Mouse (Mus musculus): ENCODE measurements around the gene Lrrc1.

Gene Lrrc1

DNA sequence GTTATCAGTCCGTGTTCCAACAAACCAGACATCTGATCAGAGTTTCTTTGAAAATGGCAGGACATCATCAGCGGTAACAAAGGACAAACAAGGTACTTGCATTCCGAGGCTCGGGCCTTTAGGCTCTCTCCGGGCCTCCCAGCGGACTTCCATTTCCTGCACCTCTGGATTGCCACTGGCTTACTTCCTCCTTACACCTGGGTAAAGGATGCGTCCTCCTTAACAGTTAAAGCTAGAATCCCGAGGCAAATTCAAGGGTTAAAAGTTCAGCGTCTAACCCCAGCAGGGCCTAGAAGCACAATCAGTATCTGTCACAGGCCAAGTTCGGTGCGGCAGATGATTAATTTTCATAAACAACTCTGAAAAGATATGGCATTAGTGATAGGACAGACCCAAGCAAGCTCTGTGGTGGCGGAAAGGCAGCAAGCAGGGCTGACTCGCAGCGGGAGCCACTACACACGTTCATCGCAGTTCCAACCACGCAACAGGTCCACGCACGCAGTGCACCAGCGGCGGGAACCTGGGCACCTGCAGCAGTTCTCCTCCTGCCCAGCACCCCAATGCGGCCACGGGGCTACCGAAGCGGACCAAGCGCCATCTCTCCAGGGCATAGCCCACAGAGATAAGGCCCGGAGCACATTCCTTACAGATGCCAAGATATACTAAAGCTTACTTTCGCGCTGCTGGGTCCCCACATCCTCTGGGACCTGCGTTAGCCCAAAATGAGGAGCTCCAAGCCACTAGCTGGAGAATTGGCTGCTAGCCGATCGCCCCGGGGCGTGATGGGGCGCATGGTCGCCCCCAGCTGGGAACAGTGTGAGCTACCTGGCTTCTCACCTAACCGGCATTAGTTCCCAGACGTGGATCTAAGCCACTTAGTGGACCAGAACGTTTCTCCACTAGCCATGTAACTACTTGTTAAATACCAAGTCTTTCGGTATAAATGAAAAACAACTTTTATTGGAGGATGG, 1.0 kb downstream of the Lrrc1 start:
- peak; percentile 69 for DNase-seq (ENCODE audit: extremely low read depth, insufficient read length, low spot score)

DNA sequence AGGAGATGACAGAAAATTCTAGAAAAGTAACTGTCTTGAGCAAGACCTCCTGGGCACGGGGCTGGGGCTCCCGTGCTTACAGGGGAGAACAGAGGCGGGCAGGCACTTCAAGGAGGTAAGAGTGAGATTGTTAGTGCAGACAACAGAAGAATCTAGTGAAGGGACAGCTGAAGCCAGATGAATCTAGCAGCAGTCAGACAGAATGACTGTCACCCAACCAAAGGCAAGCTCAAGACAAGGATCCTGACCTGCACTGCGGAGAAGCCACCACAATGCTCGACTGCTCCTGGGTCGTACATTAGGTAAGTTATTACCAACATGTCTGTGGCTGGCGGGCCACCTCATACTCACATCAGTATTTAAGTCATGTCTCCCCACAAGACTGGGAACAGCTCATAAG, 3.1 kb downstream of the Lrrc1 start:
- no peak for DNase-seq (ENCODE audit: extremely low read depth, insufficient read length, low spot score)

DNA sequence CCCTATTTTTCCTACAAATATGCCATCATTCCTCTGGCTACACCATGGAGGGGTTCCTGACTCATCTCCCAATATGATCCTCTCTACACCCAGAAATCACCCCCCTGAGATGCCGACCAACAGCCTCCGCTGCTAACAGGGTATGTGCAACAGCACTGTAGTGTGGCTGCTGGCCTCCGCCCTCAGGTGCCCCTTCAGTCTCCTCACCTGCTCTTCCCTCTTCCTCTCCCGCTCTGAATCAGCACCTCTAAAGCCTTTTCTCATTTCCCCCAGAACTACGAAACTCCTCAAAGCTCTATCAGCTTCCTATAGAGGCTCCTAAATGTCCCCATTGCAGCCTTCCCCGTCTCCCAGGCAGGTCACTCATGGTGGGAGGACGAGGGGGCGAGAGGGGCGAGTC, 5.4 kb downstream of the Lrrc1 start:
- DNase-seq (ENCODE audit: extremely low read depth, insufficient read length, low spot score) = no peak

DNA sequence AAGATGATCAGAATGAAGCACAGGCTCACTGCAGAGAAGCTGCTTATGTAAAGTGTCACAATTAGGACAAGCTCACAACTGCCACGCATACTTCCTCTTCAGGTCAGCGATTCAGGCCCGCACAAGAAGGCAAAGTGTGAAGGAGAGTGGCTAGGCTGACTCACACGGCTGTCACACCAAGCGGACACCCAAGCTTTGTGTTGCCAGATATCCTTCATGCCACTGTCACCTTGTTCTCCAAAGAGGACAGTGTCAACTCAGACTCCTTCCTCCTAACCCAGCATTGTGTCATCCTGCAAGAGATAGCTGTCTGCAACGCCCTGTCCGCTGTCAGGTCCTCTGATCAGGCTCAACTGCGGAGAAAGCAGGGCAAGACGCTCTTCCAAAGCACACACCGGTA, 7.3 kb downstream of the Lrrc1 start:
- DNase-seq (ENCODE audit: extremely low read depth, insufficient read length, low spot score) = no peak

DNA sequence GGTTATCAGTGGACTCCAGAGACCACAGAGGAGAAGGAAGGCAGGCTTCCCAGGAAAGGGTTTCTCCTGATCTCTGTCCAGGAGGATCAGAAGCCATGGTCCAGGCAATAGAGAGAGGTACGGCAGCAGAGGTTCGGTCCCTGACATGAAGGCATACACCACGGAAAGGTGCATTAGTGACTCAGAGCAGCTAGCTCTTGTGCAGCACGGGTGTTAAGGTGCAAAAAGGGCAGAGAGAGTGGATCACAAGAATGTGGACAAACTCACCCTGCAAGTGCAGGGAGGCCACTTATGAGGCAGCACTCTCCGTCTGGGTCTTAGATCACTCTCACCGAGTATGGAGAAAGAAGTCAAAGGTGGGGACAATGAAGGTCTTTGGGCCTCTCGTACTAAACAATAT, 7.8 kb downstream of the Lrrc1 start:
- DNase-seq (ENCODE audit: extremely low read depth, insufficient read length, low spot score) = no peak

DNA sequence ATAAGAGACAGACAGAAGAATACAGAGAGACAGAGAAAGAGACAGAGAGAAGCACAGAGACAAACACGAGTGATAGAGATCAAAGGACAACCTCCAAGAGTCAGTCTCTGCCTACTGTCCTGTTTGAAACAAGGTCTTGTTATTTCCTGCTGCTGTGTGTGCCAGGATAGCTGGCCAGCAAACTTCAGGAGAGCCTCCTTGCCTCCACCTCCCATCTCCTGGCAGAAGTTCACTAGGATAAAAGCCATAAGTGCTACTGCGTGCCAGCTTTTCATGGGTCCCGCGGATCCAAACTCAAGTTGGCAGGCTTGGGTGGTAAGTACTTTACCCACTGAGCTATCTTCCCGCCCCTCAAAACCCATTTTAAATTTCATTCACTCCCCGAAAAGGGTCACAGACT, 8.4 kb downstream of the Lrrc1 start:
- no peak for DNase-seq (ENCODE audit: extremely low read depth, insufficient read length, low spot score)

DNA sequence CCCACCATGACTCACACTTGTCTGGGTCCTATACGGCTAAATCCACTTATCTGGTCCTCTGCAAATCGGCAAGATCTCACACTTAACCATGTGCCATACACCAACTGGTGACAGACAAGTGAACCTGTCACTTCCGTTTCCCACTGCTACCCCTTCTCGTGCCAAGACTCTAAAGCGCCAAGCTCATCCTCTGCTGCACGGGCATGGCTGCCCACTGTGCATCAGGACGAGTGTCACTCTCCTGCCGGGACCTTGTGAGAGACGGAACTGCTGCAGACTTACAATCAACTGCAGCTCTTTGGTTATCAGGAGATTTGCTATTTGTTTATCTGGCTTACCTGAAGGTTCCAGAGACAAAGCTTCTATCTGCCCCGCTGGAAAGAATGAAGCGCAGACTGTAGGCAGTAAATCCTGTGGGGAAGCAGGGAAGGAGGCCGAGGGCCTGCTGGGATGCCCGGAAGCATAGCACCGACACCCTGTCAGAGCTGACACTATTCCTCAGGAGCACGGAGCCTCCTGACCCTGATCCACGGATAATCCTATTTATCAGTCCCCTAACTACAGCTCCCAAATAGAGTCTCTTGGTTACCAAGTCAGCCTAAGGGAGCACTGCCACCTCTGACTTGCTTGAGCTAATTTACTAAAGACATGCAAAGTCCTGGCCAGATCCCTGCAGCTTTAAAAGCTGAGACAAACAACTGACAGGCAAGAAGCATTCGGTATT, 9.5 kb downstream of the Lrrc1 start:
- DNase-seq (ENCODE audit: extremely low read depth, insufficient read length, low spot score) = no peak

DNA sequence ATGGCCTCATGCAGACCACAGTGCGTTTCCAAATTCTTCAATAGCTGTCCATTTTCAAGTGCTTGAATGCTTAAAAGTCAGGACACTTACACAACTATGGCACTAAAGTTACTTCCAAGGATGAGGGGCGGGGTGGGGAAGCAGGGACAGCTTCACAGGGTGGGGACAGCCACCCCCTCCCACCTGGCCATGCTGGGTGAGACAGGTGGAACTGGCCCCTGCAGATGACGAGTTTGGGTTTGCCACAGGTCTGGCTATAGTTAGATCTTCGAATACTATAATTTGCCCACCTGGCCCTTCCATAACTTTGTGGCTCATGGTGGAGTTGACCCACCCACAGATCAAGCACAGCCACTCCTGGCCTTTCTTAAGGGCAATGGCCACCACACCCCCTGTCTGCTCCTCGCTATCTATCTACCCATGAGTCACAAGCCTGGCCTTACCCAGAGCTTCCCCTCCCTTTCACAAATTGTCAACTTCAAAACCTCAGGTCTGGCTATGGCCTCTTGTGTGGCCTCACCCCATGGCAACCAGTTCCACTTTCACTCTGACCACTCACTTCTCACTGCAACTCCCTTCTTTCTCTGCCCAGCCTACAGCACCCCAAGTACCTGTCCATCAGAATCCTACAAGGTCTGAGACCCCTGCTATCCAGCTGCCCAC, 16.2 kb downstream of the Lrrc1 start:
- DNase-seq (ENCODE audit: extremely low read depth, insufficient read length, low spot score) = no peak

DNA sequence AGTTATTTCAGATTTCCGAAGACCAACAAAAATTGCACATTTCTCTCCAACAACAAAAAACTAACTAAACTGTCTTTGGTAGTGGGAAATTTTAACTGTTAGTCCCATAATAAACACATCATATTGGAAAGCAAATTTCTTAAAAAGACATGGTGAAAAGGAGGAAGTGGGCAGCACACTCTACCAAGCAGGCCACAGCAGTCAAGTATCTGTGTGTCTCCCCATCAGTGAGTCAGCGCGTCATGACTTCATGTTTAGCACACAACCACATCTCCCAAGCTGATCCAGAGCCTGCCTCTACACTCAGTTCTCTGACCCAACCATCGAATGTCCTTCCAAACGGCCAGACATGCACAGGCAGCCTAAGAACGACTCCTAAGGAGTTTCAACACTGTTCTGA, 17.5 kb downstream of the Lrrc1 start:
- peak; percentile 35 for DNase-seq (ENCODE audit: extremely low read depth, insufficient read length, low spot score)

DNA sequence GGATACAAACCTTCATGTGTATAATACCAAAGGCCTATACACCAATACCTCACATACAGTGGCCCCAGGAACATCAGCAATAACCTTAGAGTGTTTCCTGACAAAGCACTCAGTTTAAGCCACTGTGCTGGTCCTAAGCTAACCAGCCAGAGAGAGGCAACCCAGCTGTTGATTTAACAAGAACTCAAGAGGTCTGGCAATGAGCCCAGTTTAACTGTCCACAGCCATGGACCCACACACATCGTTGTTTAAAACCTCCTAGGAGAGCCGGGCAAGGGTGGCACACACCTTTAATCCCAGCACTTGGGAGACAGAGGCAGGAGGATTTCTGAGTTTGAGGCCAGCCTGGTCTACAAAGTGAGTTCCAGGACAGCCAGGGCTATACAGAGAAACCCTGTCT, 18.0 kb downstream of the Lrrc1 start:
- no peak for DNase-seq (ENCODE audit: extremely low read depth, insufficient read length, low spot score)

DNA sequence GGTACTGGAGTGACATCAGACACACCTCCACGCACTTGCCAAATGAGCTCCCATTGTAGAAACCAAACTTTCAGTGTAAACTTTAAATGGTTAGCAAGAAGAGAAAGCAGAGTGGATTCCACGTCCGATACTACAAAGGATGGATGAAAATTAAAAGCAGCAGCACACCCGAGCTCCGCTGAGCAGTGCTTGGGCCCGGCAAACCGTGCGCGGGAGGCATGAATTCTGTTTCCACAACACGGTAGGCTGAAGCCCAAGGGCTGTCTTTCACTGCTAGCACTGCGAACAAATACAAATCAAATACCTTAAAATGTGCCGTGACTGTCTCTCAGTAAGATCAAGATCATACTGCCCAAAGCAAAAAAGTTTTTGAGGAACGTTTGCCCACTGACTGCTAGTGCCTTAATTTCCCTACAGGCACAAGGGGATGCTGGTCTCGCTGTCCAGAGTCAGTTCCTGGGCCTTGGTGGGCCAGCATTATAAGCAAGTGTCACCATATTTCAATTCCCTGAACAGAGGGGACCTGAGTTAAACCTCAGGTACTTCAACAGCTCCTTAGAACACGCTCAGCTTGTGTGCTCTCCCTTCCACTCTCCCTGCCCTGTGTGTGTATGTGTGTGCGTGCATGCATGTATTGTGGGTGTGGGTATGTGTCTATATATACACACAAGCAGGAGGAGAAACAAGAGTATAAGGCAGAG, 18.9 kb downstream of the Lrrc1 start:
- DNase-seq (ENCODE audit: extremely low read depth, insufficient read length, low spot score) = no peak

DNA sequence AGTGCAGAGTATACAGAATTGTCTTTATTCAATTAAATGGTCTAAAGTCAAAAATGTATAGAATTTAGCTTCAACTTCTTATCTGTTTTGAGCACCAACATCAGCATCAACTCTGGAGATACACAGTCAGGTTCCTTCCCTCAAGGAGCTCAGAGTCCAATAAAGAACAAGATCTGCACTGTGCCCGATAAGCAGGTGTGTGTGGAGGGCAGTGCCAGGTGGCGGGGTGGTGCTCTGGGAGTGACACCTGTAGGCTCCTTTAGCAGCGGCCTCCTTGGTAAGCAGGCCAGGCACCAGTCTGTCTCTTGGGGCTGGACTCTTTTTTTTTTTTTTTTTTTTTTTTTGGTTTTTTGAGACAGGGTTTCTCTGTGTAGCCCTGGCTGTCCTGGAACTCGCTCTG, 20.9 kb downstream of the Lrrc1 start:
- DNase-seq (ENCODE audit: extremely low read depth, insufficient read length, low spot score) = no peak

DNA sequence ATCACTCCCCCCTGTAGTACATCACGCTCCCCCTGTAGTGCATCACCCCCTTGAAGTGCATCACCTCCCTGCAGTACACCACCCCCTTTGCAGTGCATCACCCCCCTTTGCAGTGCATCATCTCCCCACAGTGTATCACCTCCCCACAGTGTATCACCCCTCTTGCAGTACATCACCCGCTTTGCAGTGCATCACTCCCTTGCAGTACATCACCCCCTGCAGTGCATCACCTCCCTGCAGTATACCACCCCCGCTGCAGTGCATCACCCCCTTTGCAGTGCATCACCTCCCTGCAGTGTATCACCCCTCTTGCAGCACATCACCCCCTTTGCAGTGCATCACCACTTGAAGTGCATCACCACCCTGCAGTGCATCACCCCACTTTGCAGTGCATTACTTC, 22.2 kb downstream of the Lrrc1 start:
- DNase-seq (ENCODE audit: extremely low read depth, insufficient read length, low spot score) = no peak

DNA sequence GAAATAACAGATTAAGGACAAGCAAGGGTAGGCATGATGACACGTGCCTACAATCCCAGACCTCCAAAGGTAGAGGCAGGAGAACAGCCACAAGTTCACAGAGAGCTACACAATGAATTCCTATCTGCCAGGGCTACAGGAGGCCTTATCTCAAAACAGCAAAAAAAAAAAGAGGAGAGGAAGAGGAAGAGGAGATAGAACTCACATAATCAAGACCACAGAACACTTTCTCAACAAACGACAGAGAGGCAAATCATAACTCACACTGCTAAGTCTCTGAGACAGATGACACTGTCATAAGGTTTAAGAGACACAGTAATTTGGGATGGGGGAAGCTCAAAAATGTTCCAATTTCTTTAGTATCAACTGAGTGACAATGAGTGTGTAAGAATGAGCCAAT, 25.5 kb downstream of the Lrrc1 start:
- DNase-seq (ENCODE audit: extremely low read depth, insufficient read length, low spot score) = no peak

DNA sequence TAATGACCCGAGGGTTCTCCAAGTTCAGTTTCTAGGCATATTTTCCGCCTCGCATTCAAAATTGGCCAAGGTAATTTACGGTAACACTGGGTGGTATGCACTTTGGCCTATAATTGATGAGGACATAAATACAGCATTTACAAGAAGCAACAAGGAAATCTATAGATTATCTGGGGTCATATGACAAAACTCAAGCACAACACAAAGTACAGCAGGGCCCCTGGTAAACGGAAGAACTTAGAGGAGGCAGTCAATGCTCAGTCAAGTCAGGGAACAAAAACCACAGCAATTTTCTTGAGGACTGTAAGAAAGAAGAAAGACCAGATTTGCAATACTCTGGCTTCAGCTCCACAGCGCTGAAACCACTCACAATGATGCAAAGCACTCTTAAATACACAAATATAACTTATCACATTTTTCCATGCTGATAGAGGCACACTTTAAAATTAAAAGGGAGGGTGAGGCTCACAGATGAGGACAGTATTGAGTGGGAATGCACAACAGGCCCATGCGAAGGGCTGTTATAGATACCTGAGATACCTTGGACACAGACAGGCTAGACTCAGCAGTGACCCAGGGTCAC, 27.8 kb downstream of the Lrrc1 start:
- no peak for DNase-seq (ENCODE audit: extremely low read depth, insufficient read length, low spot score)

DNA sequence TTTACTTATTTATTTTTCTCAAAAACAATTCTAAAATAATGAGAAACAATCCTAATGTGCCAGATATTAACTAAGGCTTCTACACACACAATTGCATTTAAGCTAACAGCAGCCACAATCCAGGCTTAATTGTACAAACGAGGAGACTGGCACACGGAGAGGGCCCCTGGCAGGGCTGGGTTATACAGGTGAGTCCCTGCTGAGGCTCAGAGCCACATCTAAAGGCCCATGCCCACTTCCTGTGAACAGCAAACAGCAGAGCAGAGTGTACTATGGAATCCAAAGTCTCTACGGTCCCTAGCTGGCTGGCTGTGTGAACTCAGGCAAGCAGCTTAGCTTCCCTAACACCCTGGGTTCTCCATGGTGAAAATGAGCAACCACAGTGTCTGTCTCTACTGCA, 30.8 kb downstream of the Lrrc1 start:
- no peak for DNase-seq (ENCODE audit: extremely low read depth, insufficient read length, low spot score)

DNA sequence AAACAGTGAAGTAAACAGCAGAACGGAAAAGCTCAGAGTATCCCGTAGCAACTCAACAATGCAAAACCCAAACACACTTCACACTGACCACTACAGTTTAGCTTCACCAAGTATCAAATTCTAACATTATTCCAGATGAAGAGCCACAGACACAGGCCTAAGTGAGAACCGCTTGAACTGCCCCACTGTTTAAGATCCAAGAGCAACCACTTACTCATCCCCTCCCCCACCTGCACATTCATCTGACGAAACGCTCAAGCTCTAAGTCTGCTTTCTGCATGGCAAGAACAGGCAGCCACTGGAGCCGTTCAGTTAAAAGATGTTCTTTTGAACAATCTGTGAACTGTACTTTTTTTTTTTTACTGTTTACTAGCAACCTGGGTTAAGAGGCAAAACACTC, 32.5 kb downstream of the Lrrc1 start:
- no peak for DNase-seq (ENCODE audit: extremely low read depth, insufficient read length, low spot score)

DNA sequence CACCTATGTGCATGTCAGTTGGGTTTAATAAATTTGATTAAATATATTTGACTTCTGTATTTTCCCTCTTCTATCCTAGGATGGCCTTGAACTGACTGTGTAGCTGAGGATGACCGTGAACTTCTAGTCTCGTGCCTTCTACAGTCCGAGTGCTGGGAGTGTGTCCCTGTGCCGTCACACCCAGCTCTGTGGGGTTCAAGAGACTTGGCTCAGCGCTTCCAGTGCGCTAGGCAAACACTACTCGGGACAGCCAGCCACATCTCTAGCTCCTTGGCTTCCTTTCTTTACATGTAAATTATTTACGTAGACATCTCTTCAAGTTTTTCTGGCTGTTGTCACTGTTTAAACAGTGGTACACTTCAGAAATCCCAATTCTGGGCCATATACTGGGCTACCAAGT, 34.1 kb downstream of the Lrrc1 start:
- no peak for DNase-seq (ENCODE audit: extremely low read depth, insufficient read length, low spot score)

DNA sequence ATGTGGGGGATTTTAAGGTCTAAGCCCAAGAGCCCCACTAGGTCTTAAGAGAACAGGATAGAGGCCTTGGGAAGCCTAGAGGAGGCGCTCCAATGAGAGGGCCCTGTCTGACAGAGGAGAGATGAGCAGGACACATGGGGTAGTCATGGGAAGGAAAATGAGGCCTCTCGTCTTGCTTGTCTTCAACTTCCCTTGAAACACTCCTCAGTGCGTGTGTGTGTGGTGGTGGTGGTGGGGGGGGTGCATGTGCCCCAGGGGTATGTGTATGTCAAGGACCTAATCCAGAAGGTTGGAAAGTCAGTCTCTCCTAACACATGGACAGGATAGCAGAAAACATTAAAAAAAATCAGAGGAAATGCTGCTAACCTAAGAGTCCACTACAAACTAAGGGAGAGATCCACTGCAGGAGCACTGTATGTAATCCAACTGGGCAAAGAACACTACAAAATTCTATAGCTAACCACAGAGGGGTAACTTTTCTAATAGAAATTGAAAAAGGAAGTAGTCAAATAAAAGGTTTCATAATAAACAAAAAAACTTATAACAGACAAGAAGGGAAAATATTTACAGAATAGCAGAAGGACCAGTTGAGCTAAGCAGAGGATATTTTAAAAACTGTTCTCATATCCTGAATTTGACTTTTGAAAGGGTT, 36.8 kb downstream of the Lrrc1 start:
- DNase-seq (ENCODE audit: extremely low read depth, insufficient read length, low spot score) = no peak
